Mouse (Mus musculus) gastrocnemius, postnatal 14 days (tissue): ENCODE data around the gene Ptges. TPM values are rescaled to one million over a fixed set of nuclear protein-coding genes. Genes with fewer than 3 reads are reported as not detected.

Experiments used
- DNase-seq: peaks from one replicate; pipeline ENCODE4 v3.0.0; 2021; ENCODE audit warnings: mixed read lengths
- intact Hi-C: fragments of 180-260 bp; cut with DNase I; formaldehyde crosslinking; loops from one replicate; pipeline ENCODE4 v1.15.1; 2025; ENCODE audit warnings: low total_unique reads
- total RNA-seq, 2 experiments: library from RNA; stranded (reverse); gene quantifications; 2 replicates each; pipeline ENCODE4 v1.2.3; 2021

Ptges gene
- total RNA-seq, 2 experiments from 2014 or later: 6.3 to 9.7 TPM

GRCm38 (mm10) chr2:30864968-30865381, 64.7 kb downstream of the Ptges start:
- intact Hi-C loops: no loop called here
- DNase-seq: peak; percentile 23

- intact Hi-C loops: no loop called here
These were observed 66.1 kb downstream of the Ptges start for GRCm38 (mm10) chr2:30863574-30863973.

GRCm38 (mm10) chr2:30862081-30862480, 67.6 kb downstream of the Ptges start:
- DNase-seq: no peak
- intact Hi-C loops: no loop called here

More at GRCm38 (mm10) chr2:30863574-30863973, 66.1 kb downstream of the Ptges start:
- no peak for DNase-seq

DNA sequence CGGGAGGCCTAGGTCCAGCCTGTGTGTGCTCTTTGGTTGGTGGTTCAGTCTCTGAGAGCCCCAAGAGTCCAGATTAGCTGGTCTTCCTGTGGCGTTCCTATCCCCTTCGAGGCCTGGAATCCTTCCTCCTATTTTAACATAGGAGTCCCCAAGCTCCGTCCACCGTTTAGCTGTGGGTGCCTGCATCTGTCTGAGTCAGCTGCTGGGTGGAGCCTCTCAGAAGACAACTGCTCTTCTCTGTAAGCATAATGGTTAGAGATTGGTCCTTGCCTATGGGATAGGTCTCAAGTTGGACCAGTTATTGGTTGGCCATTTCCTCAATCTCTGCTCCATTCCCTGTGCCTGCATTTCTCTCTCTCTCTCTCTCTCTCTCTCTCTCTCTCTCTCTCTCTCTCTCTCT, 69.9 kb downstream of the Ptges start:
- no peak for DNase-seq
- intact Hi-C loops: no loop called here

DNA sequence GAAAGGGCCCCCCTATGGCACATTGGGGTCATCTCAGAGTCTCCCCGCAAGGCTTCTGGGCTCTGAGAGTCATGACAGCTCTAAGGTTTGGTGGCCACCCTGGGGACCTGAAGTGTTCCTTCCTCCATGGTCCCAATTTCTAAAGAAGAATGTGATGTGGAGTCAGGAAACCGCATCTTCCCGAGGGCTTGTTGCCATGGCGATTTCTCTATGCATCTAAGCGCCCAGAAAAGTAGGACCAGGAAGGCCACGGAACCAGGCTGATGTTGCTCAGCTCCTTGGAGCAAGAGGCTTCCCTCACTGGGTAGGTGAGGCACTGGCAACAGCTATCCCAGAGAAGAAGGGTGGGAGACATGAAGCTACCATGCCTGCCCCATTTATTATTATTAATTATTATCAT, 72.6 kb downstream of the Ptges start:
- DNase-seq: no peak
- intact Hi-C loops: no loop called here

DNA sequence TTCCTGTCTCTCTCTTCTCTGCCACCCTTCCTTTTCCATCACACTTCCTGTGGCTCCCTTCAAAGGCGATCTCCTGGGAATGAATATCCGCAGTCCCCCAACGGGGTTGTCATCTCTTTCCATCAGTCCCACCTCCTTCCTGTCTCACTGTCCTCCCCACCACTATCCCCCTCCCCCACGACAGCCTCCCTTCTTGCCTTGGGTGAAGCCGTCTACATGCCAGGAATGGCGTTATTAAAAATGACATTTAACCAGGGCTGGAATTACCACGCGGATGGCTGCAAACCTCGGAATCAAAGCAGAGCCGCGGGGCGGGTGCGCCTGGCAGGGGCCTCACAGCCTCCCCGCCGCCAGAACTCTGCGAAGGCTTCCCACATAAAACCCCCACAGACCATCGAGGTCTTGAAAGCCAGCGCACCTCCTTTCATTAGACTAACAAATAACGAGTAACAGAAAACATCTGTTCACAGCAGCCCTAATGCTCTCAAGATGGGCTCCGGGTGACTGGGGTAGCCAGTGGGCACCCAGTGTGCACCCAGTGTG, 76.8 kb downstream of the Ptges start:
- no peak for DNase-seq
- intact Hi-C loops: no loop called here

DNA sequence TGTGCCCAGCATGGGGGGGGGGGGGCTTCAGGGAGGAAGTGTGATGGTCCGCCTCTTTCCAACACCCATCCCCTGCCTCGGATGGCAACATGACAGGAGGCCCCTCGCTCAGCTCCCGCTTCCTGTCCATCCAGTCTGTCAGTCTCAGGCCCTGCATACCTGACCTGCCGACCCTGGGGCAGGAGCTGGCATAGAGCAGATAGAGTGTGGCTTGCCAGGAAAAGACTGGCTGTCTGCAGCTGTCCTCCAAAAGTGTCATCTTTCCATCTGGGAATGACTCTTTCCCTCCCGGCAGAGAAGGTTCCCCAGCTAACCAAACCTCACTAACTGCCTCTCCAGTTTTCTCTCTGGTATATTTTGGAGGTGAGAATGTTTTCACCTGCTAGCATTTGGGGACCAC, 79.1 kb downstream of the Ptges start:
- intact Hi-C loops: no loop called here
- no peak for DNase-seq

- intact Hi-C loops: no loop called here
- DNase-seq: no peak
These were observed 81.5 kb downstream of the Ptges start for GRCm38 (mm10) chr2:30848184-30848583.

DNA sequence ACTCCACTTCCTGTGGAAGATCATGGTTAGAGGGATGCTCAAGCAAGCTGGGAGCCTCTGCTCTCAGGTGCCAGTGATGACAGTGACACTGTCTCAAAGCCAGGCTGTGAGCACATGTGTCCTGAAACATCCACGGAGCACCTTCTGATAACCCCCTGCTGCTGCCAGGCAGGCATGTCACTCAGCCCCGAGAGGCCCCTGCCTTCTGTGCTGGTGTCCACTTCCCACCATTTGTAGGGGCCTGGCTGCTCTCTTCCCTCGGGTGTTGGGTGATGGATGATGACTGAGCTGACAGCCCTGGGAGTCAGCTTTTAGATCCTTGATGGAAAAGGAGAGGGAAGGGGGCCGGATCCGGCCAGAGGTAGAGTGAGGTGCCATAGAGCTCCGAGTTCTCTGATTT, 82.9 kb downstream of the Ptges start:
- intact Hi-C loops: no loop called here
- DNase-seq: no peak

DNA sequence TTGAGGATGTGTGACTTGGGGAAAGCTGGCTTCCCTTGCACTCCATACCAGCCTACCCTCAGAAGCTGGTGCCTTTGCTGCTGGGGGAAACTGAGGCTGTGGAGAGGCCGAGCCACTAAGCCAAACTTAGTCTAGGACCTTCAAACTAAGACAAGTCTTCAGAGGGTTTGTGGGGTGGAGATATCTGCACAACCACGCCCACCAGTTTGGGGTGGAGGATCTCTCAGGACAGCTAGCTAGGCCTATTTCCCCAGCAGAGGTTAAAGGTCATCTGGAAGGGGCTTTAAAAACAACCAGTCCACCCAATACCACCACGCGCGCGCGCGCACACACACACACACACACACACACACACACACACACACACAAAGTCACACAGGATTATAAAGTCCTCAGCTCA, 83.4 kb downstream of the Ptges start:
- DNase-seq: no peak
- intact Hi-C loops: no loop called here

GRCm38 (mm10) chr2:30845152-30846070, 84.3 kb downstream of the Ptges start:
- intact Hi-C loops: no loop called here
- DNase-seq: peak; percentile 53

DNA sequence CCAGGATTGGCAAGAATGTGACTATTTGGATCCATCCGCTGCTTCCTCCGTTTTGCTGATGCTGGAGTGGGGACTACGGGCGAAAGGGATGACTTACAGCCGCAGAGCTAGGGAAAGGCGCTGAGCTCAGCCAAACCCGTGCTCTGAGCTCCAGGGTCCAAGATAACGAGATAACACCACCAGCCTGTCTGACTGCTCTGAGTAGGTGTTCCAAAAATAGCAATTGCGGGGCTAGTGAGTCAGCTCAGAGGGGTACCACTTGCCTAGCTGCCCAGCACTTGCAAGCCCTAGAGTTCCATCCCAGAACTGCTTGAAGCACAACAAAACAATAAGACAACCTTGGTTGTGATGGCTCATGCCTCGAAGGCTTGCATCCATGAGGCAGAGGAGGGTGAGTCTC, 87.0 kb downstream of the Ptges start:
- intact Hi-C loops: no loop called here
- no peak for DNase-seq

Other genes starting within 250 kb of the Ptges start
- under 1 TPM; 0.44 to 0.45 TPM for gene 1700001O22Rik, start 126.2 kb downstream of the Ptges start, total RNA-seq
- gene Ntmt1, start 122.0 kb downstream of the Ptges start, total RNA-seq: 10 to 100 TPM; 17.0 to 20.8 TPM
- gene Asb6, start 99.5 kb downstream of the Ptges start, total RNA-seq: 1 to 10 TPM; 7.0 to 7.5 TPM
- gene Prrx2, start 94.9 kb downstream of the Ptges start, total RNA-seq: 1 to 10 TPM; 2.0 to 3.5 TPM
- 10 to 100 TPM; 17.7 to 18.7 TPM for gene Tor1b, start 23.1 kb upstream of the Ptges start, total RNA-seq
- 10 to 100 TPM; 11.2 to 11.7 TPM for gene Tor1a, start 38.1 kb upstream of the Ptges start, total RNA-seq
- 10 to 100 TPM; 16.1 to 17.4 TPM for gene BC005624, start 52.3 kb upstream of the Ptges start, total RNA-seq
- gene Usp20, start 52.4 kb upstream of the Ptges start, total RNA-seq: 10 to 100 TPM; 11.6 to 13.1 TPM
- gene Fnbp1, start 212.1 kb upstream of the Ptges start, total RNA-seq: 10 to 100 TPM; 16.5 to 21.1 TPM
- 10 to 100 TPM; 24.7 to 25.2 TPM for gene Gpr107, start 222.5 kb upstream of the Ptges start, total RNA-seq